Mouse (Mus musculus): Measurements from ENCODE around the gene Nr1h2.

Gene Nr1h2

DNA sequence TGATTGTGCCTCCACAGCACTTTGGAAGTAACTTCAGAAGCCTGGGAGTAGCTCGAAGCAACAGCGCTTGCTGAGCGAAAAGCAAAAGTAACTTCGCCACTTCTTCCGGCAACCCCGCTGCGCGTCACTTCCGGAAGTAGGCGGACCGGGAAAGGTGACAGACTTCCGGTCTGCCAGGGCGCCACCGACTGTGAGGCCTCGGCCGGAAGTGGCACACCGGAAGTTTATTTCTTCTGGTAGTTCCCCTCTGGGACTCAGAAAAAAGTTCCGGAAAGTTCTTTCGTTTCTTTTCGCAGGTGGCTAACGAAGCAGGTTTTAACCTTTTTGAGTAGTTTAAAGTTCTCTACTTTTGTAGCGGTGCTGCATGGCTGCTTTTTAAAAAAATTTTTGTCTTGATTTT lies at the start of gene Nr1h2:
Gene Nr1h2, minus strand, starts transcription at position 126 of the 400 bp plus-strand sequence.
- DNase-seq = peak; percentile 98

DNA sequence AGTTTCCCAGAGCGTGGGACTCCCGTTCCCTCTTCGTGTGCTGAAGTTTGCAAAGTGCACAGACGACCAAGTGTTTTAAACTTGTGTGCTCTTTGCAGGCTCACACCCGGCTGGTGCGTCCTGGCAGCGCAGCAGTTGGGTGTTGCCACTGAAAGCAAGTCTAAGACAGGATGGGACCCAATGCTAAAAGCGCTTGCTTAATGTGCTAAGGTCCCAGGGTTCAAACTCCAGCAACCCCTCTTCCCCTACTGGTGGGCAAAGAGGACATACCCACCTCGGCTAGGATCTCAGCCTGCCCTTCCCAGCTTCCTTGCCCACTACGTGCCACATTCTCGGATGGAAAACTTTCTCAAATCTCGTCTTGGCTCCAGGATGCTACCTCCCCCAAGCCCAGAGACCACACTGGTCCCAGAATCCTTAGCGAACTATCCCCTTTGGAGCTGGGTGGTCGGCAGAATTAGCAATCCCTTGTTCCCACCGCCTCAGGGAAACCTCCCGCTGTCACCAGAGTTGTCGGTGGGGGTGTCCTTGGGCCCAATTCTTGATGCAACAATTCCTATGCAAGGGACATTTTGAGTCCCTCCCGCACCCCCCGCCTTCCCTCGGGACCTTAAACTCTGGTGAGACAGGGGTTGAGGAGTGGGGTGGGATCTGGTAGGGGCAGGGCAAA lies 49.6 kb upstream of the Nr1h2 start:
- DNase-seq = no peak

DNA sequence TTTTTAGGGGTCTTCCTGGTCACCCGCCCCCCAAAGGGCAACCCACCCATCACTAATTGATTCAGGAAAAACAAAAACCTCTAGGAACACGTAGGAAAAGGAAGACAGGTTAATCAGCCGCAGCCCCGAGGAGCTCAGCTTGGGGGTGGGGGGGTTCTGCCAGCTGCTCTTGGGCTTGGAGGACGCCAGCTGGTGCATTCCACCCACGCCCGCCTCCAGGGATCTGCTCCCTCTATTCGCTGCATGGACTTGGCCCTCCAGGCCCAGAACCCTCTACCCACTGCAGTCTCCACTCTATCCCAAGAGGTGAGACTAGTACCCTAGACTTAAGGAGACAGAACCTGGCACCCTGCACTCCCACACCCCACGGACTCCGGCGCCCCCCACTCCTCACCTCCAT lies 48.7 kb upstream of the Nr1h2 start:
- DNase-seq = no peak

DNA sequence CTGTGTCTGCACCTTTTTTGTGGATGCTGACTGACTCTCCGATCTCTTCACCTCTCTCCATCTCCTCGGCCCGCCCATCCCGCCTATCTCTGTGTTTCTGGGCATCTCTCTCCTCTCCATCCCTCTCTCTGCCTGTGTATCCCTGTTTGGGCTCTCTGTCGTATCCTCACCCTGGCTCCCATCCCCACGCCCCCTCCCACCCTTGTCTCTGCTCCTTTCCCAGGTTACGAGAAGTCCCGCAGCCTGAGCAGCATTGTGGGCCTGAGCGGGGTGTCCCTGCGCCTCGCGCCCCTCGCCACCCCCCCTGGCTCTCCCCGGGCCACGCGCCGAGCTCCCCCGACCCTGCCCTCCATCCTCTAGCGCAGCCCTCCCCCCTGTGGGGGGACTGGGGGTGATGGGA lies 47.9 kb upstream of the Nr1h2 start:
- no peak for DNase-seq

DNA sequence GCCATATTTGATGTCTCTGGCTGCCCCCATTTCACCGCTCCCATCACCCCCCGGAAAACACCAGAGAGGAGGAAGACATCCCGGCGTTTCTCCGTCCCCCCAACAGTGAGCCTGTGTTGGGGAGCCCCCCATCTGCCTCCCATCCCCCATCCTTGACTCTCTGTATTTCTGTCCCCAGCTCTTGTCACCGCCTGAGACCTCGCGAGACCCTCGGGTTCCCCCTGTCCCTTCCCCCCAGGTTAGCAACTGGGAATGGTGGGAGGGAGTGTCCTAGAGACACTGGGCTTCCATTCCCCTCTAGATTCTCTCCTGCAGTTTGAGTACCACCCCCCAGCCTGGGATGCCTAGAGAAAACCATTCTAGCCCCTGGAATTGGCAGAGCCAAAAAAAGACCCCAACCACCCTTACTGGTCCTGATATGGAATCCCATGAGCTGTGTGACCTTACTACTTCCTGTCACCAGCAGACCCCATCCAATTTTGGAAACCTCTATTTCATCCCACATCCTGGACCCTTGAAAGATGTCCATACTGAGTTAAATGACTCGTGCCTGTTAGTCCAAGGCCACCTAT lies 47.0 kb upstream of the Nr1h2 start:
- DNase-seq = no peak

DNA sequence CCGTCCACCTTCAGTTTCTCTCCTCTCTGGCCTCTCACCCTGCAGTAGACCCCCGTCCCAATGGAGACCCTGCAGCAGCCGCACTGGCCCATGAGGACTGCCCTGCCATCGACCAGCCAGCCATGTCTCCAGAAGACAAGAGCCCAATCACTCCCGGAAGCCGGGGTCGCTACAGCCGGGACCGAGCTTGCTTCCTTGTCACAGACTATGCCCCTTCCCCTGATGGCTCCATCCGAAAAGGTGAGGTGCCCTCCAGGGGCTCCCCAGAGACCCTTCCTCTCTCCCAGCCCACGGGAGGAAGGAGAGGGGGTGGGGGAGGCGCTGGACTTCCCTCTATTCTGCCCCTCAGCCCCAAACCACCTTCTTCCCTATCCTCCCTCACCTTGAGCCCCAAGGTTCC lies 44.6 kb upstream of the Nr1h2 start:
- no peak for DNase-seq

DNA sequence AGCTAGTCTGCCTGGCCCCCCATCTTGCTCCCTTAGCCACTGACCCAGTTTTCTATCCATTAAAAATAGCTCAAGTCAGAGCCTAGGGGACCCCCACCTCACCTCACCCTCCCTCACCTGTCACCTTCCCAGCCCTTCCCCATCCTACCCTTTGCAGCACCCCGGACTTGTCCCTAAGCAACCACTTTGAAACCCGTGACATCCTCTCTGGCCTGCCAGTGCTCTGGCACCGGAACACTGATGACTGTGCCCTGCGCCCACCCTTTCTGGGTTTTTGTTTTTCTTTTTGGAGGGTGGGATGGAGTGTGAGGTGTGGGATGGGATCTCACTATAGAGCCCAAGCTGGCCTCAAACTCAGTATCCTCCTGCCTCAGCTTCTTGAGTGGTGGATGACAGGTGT lies 43.9 kb upstream of the Nr1h2 start:
- no peak for DNase-seq

DNA sequence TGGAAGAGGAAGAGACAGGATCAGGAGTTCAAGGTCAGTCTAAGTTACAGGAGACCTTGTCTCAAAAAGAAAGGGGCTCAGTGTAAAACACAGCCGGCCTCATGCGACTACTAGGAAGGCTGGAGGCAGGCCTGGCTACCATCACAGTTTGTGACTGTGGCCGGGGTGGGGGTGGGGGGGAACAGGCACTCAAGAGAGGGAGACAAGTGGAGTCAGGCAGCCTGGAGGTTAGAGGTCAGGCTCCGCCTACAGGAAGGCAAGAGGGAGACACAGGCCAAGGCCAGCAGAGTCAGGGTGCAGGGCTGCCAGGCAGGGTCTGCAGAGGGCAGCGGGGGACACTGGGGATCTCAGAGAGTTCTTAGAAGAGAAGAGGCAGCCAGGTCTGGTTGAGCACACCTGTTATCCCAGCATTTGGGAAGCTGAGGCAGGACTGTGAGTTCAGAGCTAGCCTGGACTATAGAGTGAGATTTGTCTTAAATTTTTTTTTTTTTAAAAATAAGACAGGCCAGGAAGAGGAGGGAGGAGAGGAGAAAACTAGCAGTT lies 43.3 kb upstream of the Nr1h2 start:
- DNase-seq = no peak

DNA sequence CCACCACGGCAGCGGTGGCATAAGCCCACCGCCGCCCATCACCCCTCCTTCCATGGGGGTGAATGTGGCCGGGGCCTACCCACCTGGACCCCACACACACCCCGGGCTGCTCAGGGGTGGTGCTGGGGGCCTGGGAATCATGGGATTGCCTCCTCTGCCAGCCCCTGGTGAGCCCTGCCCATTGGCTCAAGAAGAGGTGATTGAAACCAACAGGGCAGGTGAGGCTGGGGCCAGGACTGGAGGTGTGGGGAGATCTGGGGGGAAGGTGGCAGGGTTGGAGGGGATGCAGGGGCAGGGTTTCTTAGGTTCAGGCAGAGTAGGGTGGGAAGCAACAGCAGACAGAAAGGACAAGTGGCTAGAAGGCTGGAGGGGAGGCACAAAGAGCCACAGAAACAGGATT lies 42.3 kb upstream of the Nr1h2 start:
- no peak for DNase-seq

DNA sequence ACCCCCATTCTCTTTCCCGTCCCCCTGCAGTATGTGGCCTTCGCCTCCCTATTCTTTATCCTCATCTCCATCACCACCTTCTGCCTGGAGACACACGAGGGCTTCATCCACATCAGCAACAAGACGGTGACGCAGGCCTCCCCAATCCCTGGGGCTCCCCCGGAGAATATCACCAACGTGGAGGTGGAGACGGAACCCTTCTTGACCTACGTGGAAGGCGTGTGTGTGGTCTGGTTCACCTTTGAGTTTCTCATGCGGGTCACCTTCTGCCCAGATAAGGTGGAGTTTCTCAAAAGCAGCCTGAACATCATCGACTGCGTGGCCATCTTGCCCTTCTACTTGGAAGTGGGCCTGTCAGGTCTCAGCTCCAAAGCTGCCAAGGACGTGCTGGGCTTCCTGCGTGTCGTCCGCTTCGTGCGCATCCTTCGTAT lies 41.4 kb upstream of the Nr1h2 start:
- DNase-seq = no peak

DNA sequence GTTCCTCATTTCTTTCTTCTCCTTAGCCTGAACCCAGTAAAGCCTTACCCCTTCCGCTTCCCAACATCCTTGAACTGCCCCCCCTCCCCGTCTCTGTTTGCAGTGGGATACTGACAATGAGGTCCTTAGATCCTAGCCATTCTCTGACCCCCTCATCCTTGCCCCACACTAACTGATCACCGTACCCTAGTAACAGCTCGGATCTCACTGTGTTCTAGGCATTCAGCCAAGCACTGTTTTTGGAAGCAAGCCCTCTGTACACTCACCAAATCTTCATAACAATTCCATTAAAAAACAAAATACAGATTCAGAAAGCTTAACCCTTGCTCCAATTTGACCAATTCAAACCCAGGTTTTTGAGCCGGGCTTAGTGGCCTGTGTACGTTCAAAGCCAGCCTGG lies 40.5 kb upstream of the Nr1h2 start:
- DNase-seq = no peak

DNA sequence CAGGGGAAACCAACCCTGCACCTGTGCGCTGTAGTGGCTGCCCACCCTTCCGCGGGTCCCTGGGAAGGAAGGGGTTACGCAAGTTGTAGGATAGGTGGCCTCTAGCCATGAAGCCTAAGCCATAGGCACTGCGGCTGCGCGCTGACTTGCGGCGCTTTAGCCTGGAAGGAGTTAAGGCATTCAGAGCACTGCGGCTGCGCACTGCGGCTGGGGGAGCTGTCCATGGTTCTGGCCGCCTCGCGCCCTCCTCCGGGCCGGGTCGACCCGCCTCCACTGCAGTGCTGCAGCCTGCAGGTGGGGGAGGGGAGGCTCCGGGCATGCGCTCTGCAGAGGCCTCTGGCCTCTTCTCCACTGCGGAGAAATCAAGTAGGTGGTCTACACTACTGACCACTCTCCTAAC lies 40.0 kb upstream of the Nr1h2 start:
- peak; percentile 89 for DNase-seq

DNA sequence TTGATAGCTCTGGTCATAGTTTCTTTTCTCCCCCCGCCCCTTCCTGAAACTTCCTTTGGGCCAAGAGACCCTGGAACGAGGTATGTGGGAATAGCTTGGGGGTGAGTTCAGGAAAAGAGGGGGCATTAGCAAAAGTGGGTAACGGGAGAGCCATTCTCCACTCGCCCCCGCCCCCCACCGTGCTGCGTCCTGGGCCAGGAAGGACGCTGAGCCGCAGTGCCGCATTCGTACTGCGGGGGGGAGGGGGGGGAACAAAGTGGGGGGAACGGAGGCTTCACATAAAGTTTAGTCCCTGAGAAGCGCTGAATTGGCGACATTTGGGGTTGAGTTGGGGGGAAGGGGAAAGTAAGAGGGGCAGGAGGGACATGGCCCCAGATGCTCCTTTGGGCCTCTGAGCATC lies 39.3 kb upstream of the Nr1h2 start:
- no peak for DNase-seq

DNA sequence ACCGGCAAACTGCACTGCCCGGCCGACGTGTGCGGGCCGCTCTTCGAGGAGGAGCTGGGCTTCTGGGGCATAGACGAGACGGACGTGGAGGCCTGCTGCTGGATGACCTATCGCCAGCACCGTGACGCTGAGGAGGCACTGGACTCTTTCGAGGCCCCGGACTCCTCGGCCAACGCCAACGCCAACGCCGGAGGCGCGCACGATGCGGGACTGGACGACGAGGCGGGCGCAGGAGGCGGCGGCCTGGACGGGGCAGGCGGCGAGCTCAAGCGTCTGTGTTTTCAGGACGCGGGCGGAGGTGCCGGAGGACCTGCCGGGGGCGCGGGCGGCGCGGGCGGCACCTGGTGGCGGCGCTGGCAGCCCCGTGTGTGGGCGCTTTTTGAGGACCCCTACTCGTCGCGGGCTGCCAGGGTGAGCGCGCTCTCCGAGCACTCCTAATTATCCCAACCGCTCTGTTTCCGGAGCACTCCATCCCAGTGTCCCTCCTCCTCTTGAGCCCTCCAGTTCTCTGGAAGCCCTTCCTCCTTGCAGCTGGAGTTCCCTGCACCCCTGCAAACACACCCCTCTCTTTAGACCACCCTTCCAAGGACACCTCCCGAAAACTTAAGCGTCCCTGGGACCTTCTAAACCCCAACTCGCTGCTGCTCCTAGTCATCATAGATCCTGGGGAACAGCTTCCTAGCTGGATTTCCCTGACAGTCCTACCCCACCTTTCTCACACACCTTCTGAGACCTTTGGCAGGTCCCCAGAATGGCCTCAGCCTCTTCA lies 37.8 kb upstream of the Nr1h2 start:
- no peak for DNase-seq

DNA sequence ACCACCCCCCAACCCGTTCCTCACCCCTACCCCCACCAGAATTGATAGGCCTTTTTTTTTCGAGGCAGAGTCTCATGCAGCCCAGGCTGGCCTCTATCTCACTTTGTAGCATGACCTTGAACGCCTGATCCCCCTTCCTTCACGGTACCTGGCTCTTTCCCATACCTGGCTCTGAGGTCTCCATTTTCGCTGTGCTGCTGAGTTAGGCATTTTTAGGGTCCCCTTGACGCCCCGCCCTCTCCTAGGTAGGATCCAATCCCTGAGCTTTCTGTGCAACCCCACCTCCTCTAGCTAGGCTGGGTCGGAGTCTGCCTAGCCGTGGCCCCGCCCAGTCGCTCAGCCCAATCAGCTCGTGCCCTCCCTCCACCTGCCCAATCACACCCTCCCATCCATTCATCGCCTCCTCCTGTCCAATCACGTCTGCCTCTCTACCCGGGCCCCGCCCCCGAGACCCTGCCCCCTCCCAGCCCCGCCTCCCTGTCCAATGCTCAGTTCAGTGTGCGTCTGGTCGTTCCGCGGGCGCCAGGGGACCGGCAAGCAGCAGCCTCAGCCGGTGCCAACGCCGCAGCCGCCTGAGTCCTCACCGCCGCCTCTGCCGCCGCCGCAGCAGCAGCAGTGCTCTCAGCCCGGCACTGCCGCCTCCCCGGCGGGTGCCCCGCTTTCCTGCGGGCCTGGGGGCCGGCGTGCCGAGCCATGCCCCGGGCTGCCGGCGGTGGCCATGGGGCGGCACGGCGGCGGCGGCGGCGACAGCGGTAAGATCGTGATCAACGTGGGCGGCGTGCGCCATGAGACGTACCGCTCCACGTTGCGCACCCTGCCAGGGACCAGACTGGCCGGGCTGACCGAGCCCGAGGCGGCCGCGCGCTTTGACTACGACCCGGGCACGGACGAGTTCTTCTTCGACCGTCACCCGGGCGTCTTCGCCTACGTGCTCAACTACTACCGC lies 36.9 kb upstream of the Nr1h2 start, which contains the start of gene Kcnc3:
Gene Kcnc3, plus strand, starts transcription at position 263 of the 946 bp plus-strand sequence.
- DNase-seq = peak; percentile 97

DNA sequence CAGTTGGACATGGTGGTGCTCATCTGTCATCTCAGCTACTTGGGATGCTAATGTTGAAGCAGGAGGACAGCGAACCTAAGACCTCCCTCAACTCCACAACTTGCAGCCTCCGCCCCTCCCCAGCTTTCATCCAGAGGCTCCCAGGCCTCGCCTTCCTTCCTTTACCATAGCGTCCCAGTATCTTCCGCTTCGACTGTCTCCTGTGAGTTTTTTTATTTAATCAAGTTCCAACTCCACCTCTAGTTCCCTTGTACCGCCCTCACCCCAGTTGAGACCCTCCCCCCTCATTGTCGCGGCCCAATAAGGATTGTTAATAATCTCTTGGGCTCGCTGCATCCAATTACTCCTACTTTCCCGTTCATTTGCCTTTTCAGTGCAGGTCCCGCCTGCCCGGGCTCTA lies 36.2 kb upstream of the Nr1h2 start:
- peak; percentile 66 for DNase-seq

DNA sequence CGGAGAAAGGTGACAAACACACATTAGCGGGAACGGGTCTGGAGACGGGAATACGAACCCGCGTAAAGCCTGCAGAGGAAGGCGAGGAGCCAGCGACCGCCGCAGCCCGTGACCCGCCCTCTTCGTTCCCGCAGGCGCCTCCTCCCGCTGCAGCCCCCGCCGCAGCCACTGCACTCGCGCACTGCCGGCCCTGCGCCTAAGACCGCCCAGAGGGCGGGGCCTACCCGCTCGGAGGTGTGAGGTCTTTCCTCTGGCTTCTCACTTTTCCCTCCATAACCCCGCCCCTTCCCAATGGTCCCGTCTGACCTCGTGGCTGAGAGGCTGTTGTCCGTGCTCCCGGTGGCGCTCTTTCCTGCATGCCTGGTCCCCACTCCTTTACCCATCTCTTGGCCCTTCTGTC lies 35.4 kb upstream of the Nr1h2 start:
- DNase-seq = peak; percentile 95

DNA sequence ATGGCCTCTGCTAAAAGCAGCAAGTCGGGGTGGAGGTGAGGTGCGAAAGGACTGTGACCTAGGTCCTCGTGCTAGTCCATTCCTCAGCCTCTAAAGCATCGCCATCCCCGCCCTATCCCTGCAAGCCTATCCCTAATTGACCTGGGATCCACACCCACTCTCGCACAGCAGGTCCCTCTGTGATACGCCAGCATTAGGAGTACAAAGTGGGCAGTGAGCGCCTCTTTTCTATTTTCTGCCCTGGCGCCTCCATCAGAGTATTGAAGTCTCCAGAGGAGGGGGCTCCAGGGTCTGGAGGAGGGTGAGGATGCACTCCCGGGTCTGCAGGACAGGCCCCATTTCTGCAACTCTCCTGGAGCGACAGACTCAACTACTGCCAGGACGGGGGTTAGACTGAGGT lies 34.6 kb upstream of the Nr1h2 start:
- no peak for DNase-seq

DNA sequence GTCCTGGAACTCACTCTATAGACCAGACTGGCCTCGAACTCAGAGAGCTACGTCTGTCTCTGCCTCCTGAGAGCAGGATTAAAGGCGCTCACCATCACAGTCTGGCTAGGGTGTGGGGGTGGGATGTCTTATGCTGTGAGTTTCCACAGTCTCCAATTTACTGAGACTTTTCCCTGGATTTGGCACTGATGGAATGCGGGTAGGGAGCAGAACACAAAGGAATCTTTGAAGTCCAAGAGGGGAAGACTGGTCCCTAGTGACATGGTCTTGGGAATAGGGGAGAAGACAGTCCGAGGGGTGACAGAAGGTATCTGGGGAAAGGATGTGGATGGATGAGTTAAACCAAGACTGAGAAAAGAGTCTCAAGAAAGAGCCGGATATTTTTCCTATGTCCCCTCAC lies 33.9 kb upstream of the Nr1h2 start:
- DNase-seq = no peak

DNA sequence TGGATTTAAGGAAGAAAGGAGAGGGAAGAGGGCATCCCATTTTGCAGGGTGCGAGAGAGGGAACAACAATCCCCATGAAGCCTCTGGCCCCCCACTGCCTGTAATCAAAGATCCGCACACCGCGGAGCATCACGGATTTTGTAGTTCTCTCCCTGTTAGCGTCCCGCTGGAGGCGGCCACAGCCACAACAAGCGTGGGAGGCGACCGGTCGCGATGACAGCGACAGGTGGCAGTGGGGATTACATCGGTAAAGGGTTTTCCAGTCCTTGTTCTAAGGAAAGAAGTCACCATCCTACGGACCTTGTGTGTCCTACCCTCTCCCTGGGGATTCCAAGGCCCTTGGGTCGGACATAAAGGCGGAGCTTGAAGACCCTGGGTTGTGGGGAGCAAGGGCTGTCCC lies 33.2 kb upstream of the Nr1h2 start:
- no peak for DNase-seq

DNA sequence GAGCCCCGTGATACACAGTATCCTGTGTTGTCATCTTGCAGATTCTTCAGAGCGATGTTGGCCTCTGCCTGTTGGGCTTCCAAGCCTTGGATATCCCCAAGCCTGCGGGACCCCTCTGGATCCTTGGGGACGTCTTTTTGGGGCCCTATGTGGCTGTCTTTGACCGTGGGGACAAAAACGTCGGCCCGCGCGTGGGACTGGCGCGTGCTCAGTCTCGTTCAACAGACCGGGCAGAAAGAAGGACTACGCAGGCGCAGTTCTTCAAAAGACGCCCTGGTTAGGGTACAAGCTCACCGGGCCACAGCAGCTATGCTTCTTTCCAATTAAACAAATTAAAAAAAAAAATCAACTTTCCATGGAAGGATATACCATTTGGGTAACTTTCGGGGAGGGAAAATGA lies 32.8 kb upstream of the Nr1h2 start:
- DNase-seq = no peak

DNA sequence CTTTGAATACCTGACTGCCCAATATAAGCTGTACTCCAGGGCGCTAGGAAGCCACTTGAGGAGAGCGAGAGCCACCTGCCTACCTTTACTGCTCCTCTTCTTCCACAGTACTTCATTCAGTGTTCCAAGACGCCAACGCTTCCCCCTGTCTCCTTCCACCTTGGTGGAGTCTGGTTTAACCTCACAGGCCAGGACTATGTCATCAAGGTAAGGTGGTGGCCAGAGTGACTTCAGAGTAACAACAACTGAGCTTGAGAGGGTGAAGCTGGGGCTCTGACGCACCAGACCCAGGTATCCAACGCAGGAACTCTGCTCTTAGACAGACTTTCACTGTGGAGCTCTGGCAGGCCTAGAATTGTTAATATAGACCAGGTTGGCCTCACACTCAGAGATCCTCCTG lies 31.9 kb upstream of the Nr1h2 start:
- no peak for DNase-seq

DNA sequence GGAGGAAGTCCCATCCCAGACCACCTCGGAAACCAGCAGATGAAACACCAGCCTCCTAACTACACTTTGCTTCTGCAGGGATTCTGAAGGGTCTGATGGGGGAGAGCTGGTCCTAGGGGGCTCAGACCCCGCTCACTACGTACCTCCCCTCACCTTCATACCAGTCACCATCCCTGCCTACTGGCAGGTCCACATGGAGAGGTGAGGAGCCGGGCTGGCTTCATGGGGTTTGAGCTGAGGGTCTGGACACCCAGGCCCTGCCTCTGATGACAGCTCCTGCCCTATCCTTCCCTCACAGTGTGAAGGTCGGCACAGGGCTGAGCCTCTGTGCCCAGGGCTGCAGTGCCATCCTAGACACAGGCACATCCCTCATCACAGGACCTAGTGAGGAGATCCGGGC lies 31.2 kb upstream of the Nr1h2 start:
- no peak for DNase-seq
